Mouse (Mus musculus) neural tube, embryonic 15.5 days (tissue): ENCODE data around the gene Apbb2. TPM values are rescaled to one million over a fixed set of nuclear protein-coding genes. Genes with fewer than 3 reads are reported as not detected.

ENCODE experiments used
- ATAC-seq: fragments of 200-750 bp; cut with Nextera tagmentation; 2 replicates; pipeline ENCODE4 v1.8.0; 2017; ENCODE audit warnings: mild to moderate bottlenecking, moderate TSS enrichment, moderate library complexity; ENCODE audit not compliant: low FRiP score
- H3K27ac ChIP-seq: fragments of 300-500 bp; sonication (generic); replicated peaks from 2 replicates; pipeline ENCODE4 v1.5.1; 2015; ENCODE audit warnings: mild to moderate bottlenecking, inconsistent platforms
- H3K27me3 ChIP-seq: fragments of 300-500 bp; sonication (generic); replicated peaks from 2 replicates; pipeline ENCODE4 v1.6.1; 2015; ENCODE audit warnings: inconsistent platforms
- H3K36me3 ChIP-seq: fragments of 300-500 bp; sonication (generic); 2 replicates; pipeline ENCODE4 v1.6.1; 2015; ENCODE audit warnings: inconsistent platforms
- H3K4me1 ChIP-seq: fragments of 300-500 bp; sonication (generic); 2 replicates; pipeline ENCODE4 v1.6.1; 2015; ENCODE audit warnings: inconsistent platforms
- H3K4me2 ChIP-seq: fragments of 300-500 bp; sonication (generic); 2 replicates; pipeline ENCODE4 v1.6.1; 2015; ENCODE audit warnings: inconsistent platforms, mild to moderate bottlenecking, moderate library complexity
- H3K4me3 ChIP-seq: fragments of 300-500 bp; sonication (generic); replicated peaks from 2 replicates; pipeline ENCODE4 v1.5.1; 2015; ENCODE audit warnings: mild to moderate bottlenecking, inconsistent platforms
- H3K9ac ChIP-seq: fragments of 300-500 bp; sonication (generic); replicated peaks from 2 replicates; pipeline ENCODE4 v1.6.1; 2015; ENCODE audit warnings: mild to moderate bottlenecking, inconsistent platforms
- H3K9me3 ChIP-seq: fragments of 300-500 bp; sonication (generic); replicated peaks from 2 replicates; pipeline ENCODE4 v1.6.1; 2016; ENCODE audit warnings: inconsistent platforms
- WGBS: fragments of 180-500 bp; shearing (Covaris S2); methylation state at CpG from one replicate; pipeline ENCODE4 v1.1.7; 2015; ENCODE audit warnings: mixed read lengths; 5-methylcytosine and 5-hydroxymethylcytosine counted together
- polyA plus RNA-seq: library from polyadenylated mRNA; unstranded; fragments of >200 nt; fragmentation: Nextera tagmentation; extraction: Ambion mirVana; gene quantifications from 2 replicates; pipeline ENCODE4 v1.2.1, GENCODE M21; 2015

Gene Apbb2
- polyA plus RNA-seq, 1 experiment from 2014 or later: 118 TPM

- Histone ChIP-seq H3K27me3 (no peaks in the 10 kb centered on the region), H3K9me3 (no peaks in the 10 kb centered on the region), H3K4me3 (no peak overlapping the region), H3K9ac (no peak overlapping the region), H3K36me3 (no peaks in the 10 kb centered on the region), H3K4me2 (no peak overlapping the region), H3K27ac (no peak overlapping the region), H3K4me1 (peaks cover 7% of the 10 kb centered on the region; the same call in 1 of the 2 replicates)
- 86% methylated on average over 10 of the region's 10 CpGs for WGBS
- ATAC-seq: no peak
Observed at GRCm38 (mm10) chr5:66515271-66515670, 103.3 kb downstream of the Apbb2 start.

DNA sequence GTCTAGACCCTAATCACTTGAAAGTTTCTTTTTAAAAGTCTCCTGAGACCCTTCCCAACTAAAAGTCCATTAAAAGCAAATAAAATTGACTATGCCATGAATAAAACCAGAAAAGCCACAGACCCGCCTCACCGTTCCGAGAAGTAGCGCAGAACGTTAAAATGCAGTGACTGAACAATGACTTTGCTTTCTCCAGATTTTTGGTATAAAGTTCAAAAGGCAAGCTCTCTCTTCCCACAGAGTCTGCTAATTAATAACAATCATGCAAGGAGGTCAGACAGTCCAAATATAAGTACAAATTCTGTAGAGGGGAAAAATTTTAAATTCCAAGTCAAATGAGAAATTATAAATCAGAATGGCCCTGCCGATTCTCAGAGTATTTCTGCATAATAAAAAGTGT, 103.9 kb downstream of the Apbb2 start:
- WGBS: 62% methylated on average over 6 of the region's 6 CpGs
- H3K36me3 ChIP-seq: no peaks in the 10 kb centered on the region
- no peak for ATAC-seq
- no peak overlapping the region for H3K4me2 ChIP-seq
- no peaks in the 10 kb centered on the region for H3K9me3 ChIP-seq
- H3K4me3 ChIP-seq: no peak overlapping the region
- peaks cover 4% of the 10 kb centered on the region; the same call in 1 of the 2 replicates for H3K4me1 ChIP-seq
- no peak overlapping the region for H3K9ac ChIP-seq
- H3K27ac ChIP-seq: no peak overlapping the region
- no peaks in the 10 kb centered on the region for H3K27me3 ChIP-seq

DNA sequence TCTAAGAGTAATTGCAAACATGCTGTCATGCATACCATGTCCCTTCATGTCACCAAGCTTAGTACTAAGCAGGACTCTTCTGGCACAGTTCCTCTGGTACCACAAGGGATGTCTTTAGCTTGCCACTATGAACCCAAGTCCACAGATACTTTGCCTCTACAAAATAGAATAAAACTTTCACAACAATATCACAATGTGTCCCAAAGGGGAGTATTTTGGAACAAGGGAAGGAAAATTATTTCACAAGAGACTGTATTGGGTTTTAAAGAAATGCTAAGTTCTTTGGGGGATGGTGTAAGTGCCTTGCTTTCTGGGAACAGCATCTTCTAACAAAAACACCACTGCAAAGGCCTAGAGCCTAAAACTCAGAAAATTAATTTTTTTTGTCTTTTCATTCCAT, 105.2 kb downstream of the Apbb2 start:
- peaks cover 1% of the 10 kb centered on the region; the same call in 1 of the 2 replicates for H3K4me1 ChIP-seq
- no peak overlapping the region for H3K4me3 ChIP-seq
- no peaks in the 10 kb centered on the region for H3K27me3 ChIP-seq
- H3K36me3 ChIP-seq: no peaks in the 10 kb centered on the region
- H3K4me2 ChIP-seq: no peak overlapping the region
- no peak for ATAC-seq
- no peak overlapping the region for H3K27ac ChIP-seq
- no peaks in the 10 kb centered on the region for H3K9me3 ChIP-seq
- H3K9ac ChIP-seq: no peak overlapping the region

- no peak for ATAC-seq
- 97% methylated on average over 7 of the region's 7 CpGs for WGBS
- no peak overlapping the region for H3K9ac ChIP-seq
- H3K27ac ChIP-seq: no peak overlapping the region
- no peak overlapping the region for H3K4me2 ChIP-seq
- no peaks in the 10 kb centered on the region for H3K9me3 ChIP-seq
- H3K4me1 ChIP-seq: no peaks in the 10 kb centered on the region
- no peak overlapping the region for H3K4me3 ChIP-seq
- no peaks in the 10 kb centered on the region for H3K27me3 ChIP-seq
- no peaks in the 10 kb centered on the region for H3K36me3 ChIP-seq
Observed at GRCm38 (mm10) chr5:66512519-66512918, 106.1 kb downstream of the Apbb2 start.

- Histone ChIP-seq H3K36me3 (no peaks in the 10 kb centered on the region), H3K9ac (no peak overlapping the region), H3K27ac (no peak overlapping the region), H3K9me3 (no peaks in the 10 kb centered on the region), H3K4me2 (no peak overlapping the region), H3K4me1 (no peaks in the 10 kb centered on the region), H3K27me3 (no peaks in the 10 kb centered on the region), H3K4me3 (no peak overlapping the region)
- ATAC-seq: no peak
- WGBS: 83% methylated on average over 5 of the region's 7 CpGs
Observed at GRCm38 (mm10) chr5:66510716-66511115, 107.9 kb downstream of the Apbb2 start.

- Histone ChIP-seq H3K27ac (no peak overlapping the region), H3K9me3 (no peaks in the 10 kb centered on the region), H3K4me2 (no peak overlapping the region), H3K36me3 (no peaks in the 10 kb centered on the region), H3K4me3 (no peak overlapping the region), H3K4me1 (peaks cover 5% of the 10 kb centered on the region), H3K27me3 (no peaks in the 10 kb centered on the region), H3K9ac (no peak overlapping the region)
- 91% methylated on average over 5 of the region's 5 CpGs for WGBS
- ATAC-seq: no peak
Observed at GRCm38 (mm10) chr5:66509151-66509550, 109.4 kb downstream of the Apbb2 start.

- Histone ChIP-seq H3K4me2 (no peak overlapping the region), H3K36me3 (no peaks in the 10 kb centered on the region), H3K4me1 (peaks cover 13% of the 10 kb centered on the region), H3K9me3 (no peaks in the 10 kb centered on the region), H3K9ac (no peak overlapping the region), H3K4me3 (no peak overlapping the region), H3K27ac (no peak overlapping the region), H3K27me3 (no peaks in the 10 kb centered on the region)
- 94% methylated on average over 3 of the region's 3 CpGs for WGBS
- 0 out of 2 replicates have a peak, but pooled peaks have one; percentile 22 for ATAC-seq
Observed at GRCm38 (mm10) chr5:66505578-66505977, 113.0 kb downstream of the Apbb2 start.

GRCm38 (mm10) chr5:66505071-66505470, 113.5 kb downstream of the Apbb2 start:
- 78% methylated on average over 1 of the region's 1 CpGs for WGBS
- H3K27ac ChIP-seq: no peak overlapping the region
- no peak overlapping the region for H3K9ac ChIP-seq
- peaks cover 13% of the 10 kb centered on the region for H3K4me1 ChIP-seq
- H3K4me3 ChIP-seq: no peak overlapping the region
- no peaks in the 10 kb centered on the region for H3K9me3 ChIP-seq
- H3K4me2 ChIP-seq: no peak overlapping the region
- peak; percentile 33; the same call in 1 of the 2 replicates for ATAC-seq
- H3K36me3 ChIP-seq: no peaks in the 10 kb centered on the region
- H3K27me3 ChIP-seq: no peaks in the 10 kb centered on the region

DNA sequence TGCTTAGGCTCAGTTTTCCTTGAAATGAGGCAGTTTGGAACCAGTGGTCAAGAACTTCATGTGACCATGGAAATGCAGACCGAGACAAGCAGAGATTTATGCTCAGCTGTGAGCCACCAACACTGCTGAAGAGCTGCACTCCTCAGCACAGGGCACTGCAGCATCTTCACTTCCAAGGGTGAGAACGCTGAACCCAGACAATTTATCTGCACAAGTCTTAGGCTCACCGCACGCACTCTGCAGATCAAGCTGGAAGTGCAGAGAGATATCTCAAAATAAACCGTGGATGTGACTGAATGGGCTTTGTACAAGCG, 114.2 kb downstream of the Apbb2 start:
- H3K27ac ChIP-seq: no peak overlapping the region
- no peak overlapping the region for H3K9ac ChIP-seq
- ATAC-seq: no peak
- no peak overlapping the region for H3K4me2 ChIP-seq
- 59% methylated on average over 6 of the region's 6 CpGs for WGBS
- H3K9me3 ChIP-seq: no peaks in the 10 kb centered on the region
- H3K27me3 ChIP-seq: no peaks in the 10 kb centered on the region
- no peak overlapping the region for H3K4me3 ChIP-seq
- H3K4me1 ChIP-seq: peaks cover 13% of the 10 kb centered on the region
- no peaks in the 10 kb centered on the region for H3K36me3 ChIP-seq

- ATAC-seq: no peak
- Histone ChIP-seq H3K9me3 (no peaks in the 10 kb centered on the region), H3K4me2 (no peak overlapping the region; the same call in 1 of the 2 replicates), H3K4me3 (no peak overlapping the region), H3K27ac (no peak overlapping the region), H3K4me1 (peaks cover 13% of the 10 kb centered on the region), H3K9ac (no peak overlapping the region), H3K27me3 (no peaks in the 10 kb centered on the region), H3K36me3 (no peaks in the 10 kb centered on the region)
- WGBS: 56% methylated on average over 17 of the region's 17 CpGs
Observed at GRCm38 (mm10) chr5:66503557-66504433, 114.8 kb downstream of the Apbb2 start.

- Histone ChIP-seq H3K27ac (no peak overlapping the region), H3K4me1 (peaks cover 18% of the 10 kb centered on the region), H3K36me3 (no peaks in the 10 kb centered on the region), H3K9me3 (no peaks in the 10 kb centered on the region), H3K4me2 (no peak overlapping the region), H3K4me3 (no peak overlapping the region), H3K9ac (no peak overlapping the region), H3K27me3 (no peaks in the 10 kb centered on the region)
- ATAC-seq: no peak
- 92% methylated on average over 1 of the region's 1 CpGs for WGBS
Observed at GRCm38 (mm10) chr5:66503033-66503432, 115.6 kb downstream of the Apbb2 start.

- Histone ChIP-seq H3K27ac (no peak overlapping the region), H3K9ac (no peak overlapping the region), H3K9me3 (no peaks in the 10 kb centered on the region), H3K4me1 (peaks cover 45% of the 10 kb centered on the region), H3K27me3 (no peaks in the 10 kb centered on the region), H3K4me3 (no peak overlapping the region), H3K4me2 (no peak overlapping the region), H3K36me3 (no peaks in the 10 kb centered on the region)
- 81% methylated on average over 7 of the region's 7 CpGs for WGBS
- ATAC-seq: no peak
Observed at GRCm38 (mm10) chr5:66499621-66500020, 119.0 kb downstream of the Apbb2 start.
